Comparison of ENCODE assay signal across 8 mouse cellular contexts in genomic region chr3:115936734-115937599, GRCm38 (mm10). TPM values are rescaled to one million over a fixed set of nuclear protein-coding genes. Genes with fewer than 3 reads are reported as not detected.
DNase-seq lines count a peak whose midpoint lies in the region; ATAC-seq and TF ChIP-seq lines count a peak whose summit lies in the region.

No protein-coding gene starts in this region.

- no peaks in the 10 kb centered on the region for H3K79me2 ChIP-seq in liver, adult 2 months (ENCODE audit: control insufficient read depth, insufficient read depth, low read length)

- H3K4me1 ChIP-seq in G1E (ENCODE audit: insufficient read depth, low read depth, low read length): no peaks in the 10 kb centered on the region
- H3K4me1 ChIP-seq in liver, adult 2 months (ENCODE audit: control insufficient read depth, insufficient read depth, low read length): no peaks in the 10 kb centered on the region

- WGBS in liver, adult 2 months: 59% methylated on average over 4 of the region's 4 CpGs

- no peaks in the 10 kb centered on the region for H3K9me3 ChIP-seq in G1E (replicated peaks)

- DNase-seq in layer of hippocampus, adult 2 months (ENCODE audit: low spot score in 2 of 2): peak in 1 of 2 experiments; percentile 36
- DNase-seq in layer of hippocampus, postnatal 36 days: no peak
- no peak for DNase-seq in G1E (ENCODE audit: low spot score)
- DNase-seq in c-Kit-negative CD71-positive TER-119-positive erythroid progenitor cells, embryonic 14.5 days (ENCODE audit: low read depth, low spot score): peak; percentile 37
- DNase-seq in gastrocnemius, postnatal 14 days: peak; percentile 52
- peak; percentile 47 for DNase-seq in liver, adult 2 months (ENCODE audit: extremely low read depth, low read depth, low spot score)
- DNase-seq in retina, embryonic 14.5 days (ENCODE audit: low spot score): peak; percentile 63
- no peak for DNase-seq in yolk sac, embryonic 10.5 days (ENCODE audit: low spot score)

- no peak for TF ChIP-seq POLR2A in liver, adult 2 months (IDR thresholded peaks at IDR 0.05; ENCODE audit: extremely low read depth, insufficient read depth, low read length)

- no peaks in the 10 kb centered on the region for H3K27me3 ChIP-seq in G1E (ENCODE audit: insufficient read depth, low read length)
- no peaks in the 10 kb centered on the region for H3K27me3 ChIP-seq in liver, adult 2 months (ENCODE audit: control insufficient read depth, insufficient read depth, low read length)

- TF ChIP-seq CTCF in layer of hippocampus, adult 2 months (conservative IDR thresholded peaks at IDR 0.05): peak; percentile 84
- TF ChIP-seq CTCF in G1E (IDR thresholded peaks at IDR 0.05; ENCODE audit: low read depth, low read length): peak; percentile 77
- peak; percentile 73; the same call in 1 of the 2 replicates for TF ChIP-seq CTCF in liver, adult 2 months (IDR thresholded peaks at IDR 0.05; ENCODE audit: low read depth, low read length)

- intact Hi-C loops in gastrocnemius, postnatal 14 days (cut with DNase I; ENCODE audit: low total_unique reads): loop anchor here (5.0 to 10.0 kb wide), 2 partner anchors 40 to 282 kb away; no protein-coding TSS in a partner anchor

- peaks cover 68% of the 10 kb centered on the region for H3K36me3 ChIP-seq in G1E (replicated peaks)
- H3K36me3 ChIP-seq in liver, adult 2 months (ENCODE audit: control insufficient read depth, insufficient read depth, low read length): peaks cover 19% of the 10 kb centered on the region

- no peak overlapping the region for H3K27ac ChIP-seq in layer of hippocampus, adult 2 months
- H3K27ac ChIP-seq in liver, adult 2 months (replicated peaks; ENCODE audit: insufficient read depth, low read depth, low read length): no peak overlapping the region

- H3K9ac ChIP-seq in liver, adult 2 months (ENCODE audit: low read depth, low read length): no peak overlapping the region

- H3K4me3 ChIP-seq in layer of hippocampus, adult 2 months: no peak overlapping the region
- H3K4me3 ChIP-seq in G1E (ENCODE audit: low read depth, low read length): no peak overlapping the region
- no peak overlapping the region for H3K4me3 ChIP-seq in liver, adult 2 months (ENCODE audit: insufficient read depth, low read depth, low read length)

- ATAC-seq in G1E (ENCODE audit: extremely low read depth, insufficient number of reproducible peaks, low FRiP score, poor library complexity, severe bottlenecking): peak; percentile 61; the same call in 1 of the 2 replicates

RNA-seq across cellular contexts. Expression of gene Dph5, which starts 49.3 kb away (rescaled TPM):
- total RNA-seq in layer of hippocampus, adult 2 months (2021): 10 to 100 TPM; 13.1 to 16.2 TPM
- 10 to 100 TPM; 13.6 to 17.2 TPM for total RNA-seq in layer of hippocampus, postnatal 36 days (2021)
- total RNA-seq in G1E (2014; fragmentation: Nextera tagmentation) (38.4 and 50.3 TPM in 2 replicates), G1E (2017) (54.7 and 56.9 TPM in 2 replicates)
- polyA plus RNA-seq in G1E (2012): 1.7 and 1.8 TPM in 2 replicates
- 1 to 10 TPM; 7.2 to 9.7 TPM for total RNA-seq in gastrocnemius, postnatal 14 days (2021)
- total RNA-seq in liver, adult 2 months (2014; rRNA removed): 7.7 and 9.3 TPM in 2 replicates
- polyA plus RNA-seq in liver, adult 2 months (2012; rRNA removed): 3.4 and 3.8 TPM in 2 replicates

Comparison
In these comparisons a context has a peak if more than half of its experiments do, and no peak if none do; other contexts are left out.
1. DNase-seq: peak in c-Kit-negative CD71-positive TER-119-positive erythroid progenitor cells, embryonic 14.5 days (single experiment), gastrocnemius, postnatal 14 days (single experiment), liver, adult 2 months (single experiment) and retina, embryonic 14.5 days (single experiment); none in layer of hippocampus, postnatal 36 days (0 of 2), G1E (single experiment) and yolk sac, embryonic 10.5 days (single experiment).
2. Peak in every context shown above with its lines, with median percentiles within 50 percentile points of each other: CTCF ChIP-seq.